Mouse (Mus musculus): Measurements from ENCODE around the gene Sult1a1. TPM values are rescaled to one million over a fixed set of nuclear protein-coding genes. Genes with fewer than 3 reads are reported as not detected.

The Sult1a1 gene
- polyA plus RNA-seq, 1 experiment = 40.9 TPM

DNA sequence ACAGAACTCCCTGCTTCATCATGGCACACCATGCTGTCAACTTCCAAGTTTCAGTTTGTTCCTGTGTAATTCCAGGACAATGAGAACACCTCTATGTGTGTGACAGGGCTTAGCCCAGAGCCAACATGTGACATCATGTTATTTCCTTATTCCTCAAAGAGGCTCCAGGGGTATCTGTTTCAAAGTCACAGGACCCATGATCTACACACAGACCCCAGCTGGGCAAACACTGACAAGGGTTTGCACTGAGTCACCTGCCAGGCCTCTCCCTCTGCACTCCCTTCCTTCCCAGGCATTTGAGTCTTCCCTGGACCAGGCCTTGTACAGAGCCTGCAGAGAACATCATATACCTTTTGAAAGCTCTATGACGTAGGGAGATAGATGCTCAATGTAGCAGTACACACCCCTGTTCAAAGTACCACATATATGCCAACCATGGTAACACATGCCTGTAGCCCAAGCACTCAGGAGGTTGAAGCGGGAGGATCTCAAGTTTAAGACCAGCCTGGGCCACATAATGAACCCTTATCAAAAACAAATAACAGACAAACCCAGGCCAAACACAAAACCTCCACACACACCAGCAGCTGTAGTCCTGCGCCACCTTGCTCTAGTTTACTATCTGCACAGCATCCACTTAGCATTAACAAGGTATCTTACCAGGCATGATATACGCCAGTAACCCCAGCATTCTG lies 45.3 kb downstream of the Sult1a1 start, which contains the start of gene Nupr1:
TSS of gene Nupr1 (minus strand) at position 38 of the 695 bp plus-strand sequence.
- H3K4me1 ChIP-seq (ENCODE audit: control insufficient read depth, insufficient read depth, insufficient read length, low read length) = peaks cover 3% of the 10 kb centered on the region; the same call in 1 of the 2 replicates
- H3K27ac ChIP-seq (replicated peaks; ENCODE audit: low read depth, low read length) = no peak within 1 kb of the TSS
- no peak within 1 kb of the TSS for H3K4me3 ChIP-seq (ENCODE audit: insufficient read depth, low read depth, low read length)

DNA sequence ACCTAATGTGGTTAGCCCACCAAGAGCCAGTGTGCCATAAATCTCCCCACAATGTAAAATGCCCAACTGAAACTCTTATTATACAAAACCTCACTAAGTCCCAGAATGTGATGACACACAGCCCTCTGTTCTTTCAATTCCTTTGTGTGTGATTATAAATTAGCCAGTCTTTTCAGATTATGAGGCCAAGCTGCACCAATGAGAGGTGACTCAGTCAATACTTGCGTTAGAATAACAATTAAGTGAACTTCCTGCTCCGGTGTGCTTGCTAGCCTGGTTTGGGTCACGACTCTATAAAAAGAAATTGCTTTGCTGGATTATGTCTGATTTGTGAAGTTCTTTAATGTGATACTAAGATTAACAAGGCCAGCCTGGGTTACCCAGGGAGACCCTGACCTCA lies 46.3 kb downstream of the Sult1a1 start:
- Histone ChIP-seq H3K4me3 (ENCODE audit: insufficient read depth, low read depth, low read length) (no peak overlapping the region), H3K27ac (replicated peaks; ENCODE audit: low read depth, low read length) (no peak overlapping the region), H3K4me1 (ENCODE audit: control insufficient read depth, insufficient read depth, insufficient read length, low read length) (peaks cover 5% of the 10 kb centered on the region; the same call in 1 of the 2 replicates)

DNA sequence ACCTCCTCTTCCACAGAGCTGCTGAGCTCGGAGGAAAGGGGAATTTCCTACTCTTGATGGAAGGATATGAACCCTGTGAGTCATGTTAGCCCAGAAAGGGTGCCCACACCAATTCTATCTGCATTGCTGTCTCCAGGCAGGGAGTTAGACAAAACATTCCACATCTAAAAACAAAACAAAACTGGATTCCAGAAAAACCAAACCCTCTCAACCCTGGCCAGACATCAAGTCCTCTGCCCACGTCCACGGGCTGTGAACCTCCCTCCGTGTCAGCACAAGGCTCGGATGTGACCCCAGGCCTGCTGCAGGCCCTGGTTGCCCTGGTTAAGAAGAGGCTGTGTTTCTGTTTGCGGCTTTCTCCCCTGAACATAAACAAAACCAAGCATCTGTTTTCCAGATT lies 48.1 kb downstream of the Sult1a1 start:
- no peak overlapping the region for H3K27ac ChIP-seq (replicated peaks; ENCODE audit: low read depth, low read length)
- peaks cover 5% of the 10 kb centered on the region; the same call in 1 of the 2 replicates for H3K4me1 ChIP-seq (ENCODE audit: control insufficient read depth, insufficient read depth, insufficient read length, low read length)

DNA sequence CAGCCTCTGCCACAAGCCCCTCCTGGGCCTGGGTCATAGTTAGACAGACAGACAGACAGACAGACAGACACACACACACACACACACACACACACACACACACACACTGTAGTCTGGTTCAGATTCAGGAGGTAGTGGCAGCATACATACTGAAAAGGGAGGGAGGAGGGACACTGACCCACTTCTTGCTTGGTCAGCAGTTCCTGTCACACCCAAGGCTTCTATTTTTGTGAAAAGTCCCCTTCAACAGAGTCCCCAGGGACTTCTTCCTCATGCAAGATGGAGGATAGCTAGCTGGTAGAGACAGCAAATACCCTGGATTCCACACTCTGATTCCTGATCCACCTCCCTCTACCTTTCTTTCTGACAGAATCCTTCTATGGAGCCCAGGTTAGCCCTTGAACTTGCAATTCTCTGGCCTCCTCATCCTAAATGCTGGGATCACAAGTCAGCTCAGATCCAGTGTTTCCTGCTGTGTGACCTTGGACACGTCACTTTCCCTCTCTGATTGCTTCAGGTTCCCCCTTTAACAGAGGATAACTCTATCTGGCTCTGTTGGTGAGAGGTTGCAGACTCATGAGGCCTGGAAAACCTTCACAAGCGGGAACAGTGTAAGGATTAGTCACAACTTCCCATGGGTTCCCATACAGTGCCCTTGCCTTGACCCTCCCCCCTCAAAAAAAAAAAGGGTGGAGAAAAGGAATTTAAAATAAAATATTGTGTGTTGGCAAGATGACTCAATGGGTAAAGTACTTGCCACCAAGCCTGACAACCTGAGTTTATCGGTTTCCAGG lies 50.2 kb downstream of the Sult1a1 start:
- Histone ChIP-seq H3K4me3 (ENCODE audit: insufficient read depth, low read depth, low read length) (no peak overlapping the region), H3K4me1 (ENCODE audit: control insufficient read depth, insufficient read depth, insufficient read length, low read length) (peaks cover 15% of the 10 kb centered on the region), H3K27ac (replicated peaks; ENCODE audit: low read depth, low read length) (peak overlapping the region; percentile 91)

More for the DNA sequence above, 48.1 kb downstream of the Sult1a1 start:
- H3K4me3 ChIP-seq (ENCODE audit: insufficient read depth, low read depth, low read length) = no peak overlapping the region

DNA sequence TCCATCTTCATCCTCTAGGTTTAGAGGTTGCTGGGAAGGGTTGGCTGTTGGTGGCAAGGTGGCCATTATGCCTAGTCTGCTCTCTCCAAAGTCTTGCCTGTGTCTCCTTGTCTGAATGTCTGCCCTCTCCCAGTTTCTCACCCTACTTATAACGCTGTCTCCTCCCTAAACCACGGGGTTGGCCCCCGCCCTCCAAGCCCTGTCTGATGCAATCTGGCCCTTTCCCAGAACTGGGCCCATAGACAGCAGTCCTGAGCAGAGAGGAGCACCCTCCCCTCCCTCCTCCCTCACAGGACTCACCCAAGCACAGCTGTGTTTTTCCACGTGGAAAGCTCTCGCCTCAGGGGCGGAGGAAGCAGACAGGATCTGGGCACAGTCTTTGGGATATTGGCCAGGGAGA lies 50.9 kb downstream of the Sult1a1 start:
- Histone ChIP-seq H3K4me1 (ENCODE audit: control insufficient read depth, insufficient read depth, insufficient read length, low read length) (peaks cover 15% of the 10 kb centered on the region), H3K4me3 (ENCODE audit: insufficient read depth, low read depth, low read length) (peak overlapping the region; percentile 66), H3K27ac (replicated peaks; ENCODE audit: low read depth, low read length) (peak overlapping the region; percentile 91)

DNA sequence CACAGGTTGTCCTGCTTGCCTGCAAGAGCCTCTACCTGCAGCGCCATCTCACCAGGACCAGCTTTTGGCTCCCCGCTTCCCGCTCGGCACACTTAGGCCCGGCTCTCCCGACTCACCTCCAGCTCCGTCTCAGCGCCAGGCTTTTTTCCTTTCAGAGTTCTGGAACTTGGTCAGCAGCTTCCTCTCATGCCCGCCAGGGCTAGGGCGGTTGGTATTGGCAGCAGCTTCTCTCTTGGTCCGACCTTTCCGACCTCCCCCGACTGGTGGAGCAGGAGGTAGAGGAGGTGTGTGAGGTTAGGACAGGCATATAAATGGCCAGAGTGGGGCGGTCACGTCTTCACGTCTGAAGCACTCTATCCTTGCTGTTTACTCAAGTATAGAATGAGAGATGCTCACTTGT lies 51.5 kb downstream of the Sult1a1 start:
- peaks cover 19% of the 10 kb centered on the region for H3K4me1 ChIP-seq (ENCODE audit: control insufficient read depth, insufficient read depth, insufficient read length, low read length)
- H3K4me3 ChIP-seq (ENCODE audit: insufficient read depth, low read depth, low read length) = peak overlapping the region; percentile 66
- peak overlapping the region; percentile 88 for H3K27ac ChIP-seq (replicated peaks; ENCODE audit: low read depth, low read length)

DNA sequence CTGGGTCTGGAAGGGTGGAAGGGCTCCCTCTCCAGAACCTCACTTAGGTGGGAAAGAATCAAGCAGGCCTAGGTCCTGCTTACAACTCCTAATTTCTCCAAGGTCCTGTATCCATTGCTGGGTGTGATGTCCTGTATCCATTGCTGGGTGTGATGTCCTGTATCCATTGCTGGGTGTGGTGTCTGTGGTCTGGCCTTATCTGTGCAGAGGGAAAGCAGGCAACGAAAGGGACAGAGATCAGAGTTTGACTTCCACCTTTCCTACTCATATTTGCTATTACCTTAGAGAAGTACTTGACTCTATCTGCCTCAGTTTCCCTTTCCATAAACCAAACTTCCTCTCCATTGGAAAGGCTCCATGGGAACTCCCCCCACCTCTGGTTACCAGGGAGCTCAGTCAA lies 52.9 kb downstream of the Sult1a1 start:
- no peak overlapping the region for H3K4me3 ChIP-seq (ENCODE audit: insufficient read depth, low read depth, low read length)
- H3K4me1 ChIP-seq (ENCODE audit: control insufficient read depth, insufficient read depth, insufficient read length, low read length) = peaks cover 19% of the 10 kb centered on the region
- no peak overlapping the region for H3K27ac ChIP-seq (replicated peaks; ENCODE audit: low read depth, low read length)

Other genes starting within 250 kb of the Sult1a1 start
- 2.9 and 6.4 TPM in 2 replicates for gene Rabep2, start 247.7 kb downstream of the Sult1a1 start, polyA plus RNA-seq (2012; ENCODE audit: insufficient read depth, insufficient read length, missing spikeins)
- 236 and 316 TPM in 2 replicates for gene Atp2a1, start 213.3 kb downstream of the Sult1a1 start, polyA plus RNA-seq (2012; ENCODE audit: insufficient read depth, insufficient read length, missing spikeins)
- gene Sh2b1, start 201.0 kb downstream of the Sult1a1 start, polyA plus RNA-seq (2012; ENCODE audit: insufficient read depth, insufficient read length, missing spikeins) = 34.7 and 38.2 TPM in 2 replicates
- 184 and 254 TPM in 2 replicates for gene Tufm, start 189.1 kb downstream of the Sult1a1 start, polyA plus RNA-seq (2012; ENCODE audit: insufficient read depth, insufficient read length, missing spikeins)
- 21.4 and 27.7 TPM in 2 replicates for gene Atxn2l, start 173.0 kb downstream of the Sult1a1 start, polyA plus RNA-seq (2012; ENCODE audit: insufficient read depth, insufficient read length, missing spikeins)
- gene Eif3c, start 110.0 kb downstream of the Sult1a1 start, polyA plus RNA-seq (2012; ENCODE audit: insufficient read depth, insufficient read length, missing spikeins) = 108 and 123 TPM in 2 replicates
- gene Apobr, start 91.5 kb downstream of the Sult1a1 start, polyA plus RNA-seq (2012; ENCODE audit: insufficient read depth, insufficient read length, missing spikeins) = 5.8 and 12.6 TPM in 2 replicates
- gene Cln3, start 90.6 kb downstream of the Sult1a1 start, polyA plus RNA-seq (2012; ENCODE audit: insufficient read depth, insufficient read length, missing spikeins) = 16.1 and 18.9 TPM in 2 replicates
- gene Il27, start 81.5 kb downstream of the Sult1a1 start, polyA plus RNA-seq (2012; ENCODE audit: insufficient read depth, insufficient read length, missing spikeins) = not detected in 2 replicates
- 89.5 and 149 TPM in 2 replicates for gene Nupr1, start 45.6 kb downstream of the Sult1a1 start, polyA plus RNA-seq (2012; ENCODE audit: insufficient read depth, insufficient read length, missing spikeins)
- gene Sgf29, start 27.1 kb downstream of the Sult1a1 start, polyA plus RNA-seq (2012; ENCODE audit: insufficient read depth, insufficient read length, missing spikeins) = 18.3 and 20.6 TPM in 2 replicates
- gene Bola2, start 19.0 kb upstream of the Sult1a1 start, polyA plus RNA-seq (2012; ENCODE audit: insufficient read depth, insufficient read length, missing spikeins) = 40.0 and 49.0 TPM in 2 replicates
- 4.0 and 5.8 TPM in 2 replicates for gene Slx1b, start 19.4 kb upstream of the Sult1a1 start, polyA plus RNA-seq (2012; ENCODE audit: insufficient read depth, insufficient read length, missing spikeins)
- 8.5 and 10.0 TPM in 2 replicates for gene Coro1a, start 31.4 kb upstream of the Sult1a1 start, polyA plus RNA-seq (2012; ENCODE audit: insufficient read depth, insufficient read length, missing spikeins)
- gene Mapk3, start 83.2 kb upstream of the Sult1a1 start, polyA plus RNA-seq (2012; ENCODE audit: insufficient read depth, insufficient read length, missing spikeins) = 68.9 and 90.6 TPM in 2 replicates
- not detected in 2 replicates for gene Gdpd3, start 89.9 kb upstream of the Sult1a1 start, polyA plus RNA-seq (2012; ENCODE audit: insufficient read depth, insufficient read length, missing spikeins)
- gene Ypel3, start 100.5 kb upstream of the Sult1a1 start, polyA plus RNA-seq (2012; ENCODE audit: insufficient read depth, insufficient read length, missing spikeins) = 156 and 157 TPM in 2 replicates
- gene Tbx6, start 105.1 kb upstream of the Sult1a1 start, polyA plus RNA-seq (2012; ENCODE audit: insufficient read depth, insufficient read length, missing spikeins) = not detected in 2 replicates
- 46.4 and 53.3 TPM in 2 replicates for gene Ppp4c, start 116.1 kb upstream of the Sult1a1 start, polyA plus RNA-seq (2012; ENCODE audit: insufficient read depth, insufficient read length, missing spikeins)
- 50.7 and 63.7 TPM in 2 replicates for gene Fam57b, start 121.2 kb upstream of the Sult1a1 start, polyA plus RNA-seq (2012; ENCODE audit: insufficient read depth, insufficient read length, missing spikeins)
- gene 4930451I11Rik, start 155.2 kb upstream of the Sult1a1 start, polyA plus RNA-seq (2012; ENCODE audit: insufficient read depth, insufficient read length, missing spikeins) = not detected in 2 replicates
- not detected in 2 replicates for gene Doc2a, start 171.0 kb upstream of the Sult1a1 start, polyA plus RNA-seq (2012; ENCODE audit: insufficient read depth, insufficient read length, missing spikeins)
- gene Hirip3, start 185.5 kb upstream of the Sult1a1 start, polyA plus RNA-seq (2012; ENCODE audit: insufficient read depth, insufficient read length, missing spikeins) = 6.1 and 7.4 TPM in 2 replicates
- 16.4 and 27.1 TPM in 2 replicates for gene Ino80e, start 185.9 kb upstream of the Sult1a1 start, polyA plus RNA-seq (2012; ENCODE audit: insufficient read depth, insufficient read length, missing spikeins)
- 17.6 and 22.7 TPM in 2 replicates for gene Taok2, start 208.3 kb upstream of the Sult1a1 start, polyA plus RNA-seq (2012; ENCODE audit: insufficient read depth, insufficient read length, missing spikeins)
- gene Tmem219, start 246.5 kb upstream of the Sult1a1 start, polyA plus RNA-seq (2012; ENCODE audit: insufficient read depth, insufficient read length, missing spikeins) = 41.9 and 45.2 TPM in 2 replicates